Mouse (Mus musculus) heart, postnatal 0 days (tissue): ENCODE results near the gene Morn1. TPM values are rescaled to one million over a fixed set of nuclear protein-coding genes. Genes with fewer than 3 reads are reported as not detected.

Experiments used
- ATAC-seq: fragments of 200-750 bp; cut with Nextera tagmentation; 2 replicates; pipeline ENCODE4 v1.8.0; 2017; ENCODE audit warnings: low read depth, moderate number of reproducible peaks, moderate library complexity; ENCODE audit not compliant: insufficient read depth
- DNase-seq: peaks from one replicate; pipeline ENCODE4 v3.0.0-alpha.2; 2016; ENCODE audit warnings: low spot score
- H3K27ac ChIP-seq: fragments of 300-500 bp; sonication (generic); 2 replicates; pipeline ENCODE4 v1.5.1; 2014; ENCODE audit warnings: low read depth, mild to moderate bottlenecking
- H3K27me3 ChIP-seq: fragments of 300-500 bp; sonication (generic); 2 replicates; pipeline ENCODE4 v1.6.1; 2014; ENCODE audit warnings: low read length, mixed read lengths; ENCODE audit not compliant: control insufficient read depth, insufficient read depth
- H3K36me3 ChIP-seq: fragments of 300-500 bp; sonication (generic); replicated peaks from 2 replicates; pipeline ENCODE4 v1.6.1; 2014; ENCODE audit warnings: low read length, mixed read lengths; ENCODE audit not compliant: control insufficient read depth, insufficient read depth
- H3K4me1 ChIP-seq: fragments of 300-500 bp; sonication (generic); 2 replicates; pipeline ENCODE4 v1.6.1; 2014; ENCODE audit warnings: antibody characterized with exemption; ENCODE audit not compliant: control insufficient read depth, insufficient read depth
- H3K4me2 ChIP-seq: fragments of 300-500 bp; sonication (generic); 2 replicates; pipeline ENCODE4 v1.6.1; 2014; ENCODE audit warnings: low read depth, mild to moderate bottlenecking, low read length, moderate library complexity
- H3K4me3 ChIP-seq: fragments of 300-500 bp; sonication (generic); 2 replicates; pipeline ENCODE4 v1.5.1; 2014; ENCODE audit warnings: low read depth, low read length
- H3K9ac ChIP-seq: fragments of 300-500 bp; sonication (generic); replicated peaks from 2 replicates; pipeline ENCODE4 v1.6.1; 2014; ENCODE audit warnings: low read depth, low read length, mixed read lengths
- H3K9me3 ChIP-seq: fragments of 300-500 bp; sonication (generic); replicated peaks from 2 replicates; pipeline ENCODE4 v1.6.1; 2016; ENCODE audit warnings: low read length; ENCODE audit not compliant: control insufficient read depth
- CTCF ChIP-seq: IDR thresholded peaks from 2 replicates; pipeline ENCODE4 v1.5.1; 2016; ENCODE audit warnings: antibody characterized with exemption, control low read depth, low read depth
- EP300 ChIP-seq: IDR thresholded peaks from 2 replicates; pipeline ENCODE4 v1.6.1; 2016; ENCODE audit warnings: antibody characterized with exemption, low read depth
- WGBS: fragments of 180-500 bp; shearing (Covaris S2); extraction: QIAGEN DNeasy Blood & Tissue Kit; methylation state at CpG from one replicate; pipeline ENCODE4 v1.1.7; 2014; 5-methylcytosine and 5-hydroxymethylcytosine counted together
- polyA plus RNA-seq: library from polyadenylated mRNA; unstranded; fragments of >200 nt; fragmentation: Nextera tagmentation; extraction: Ambion mirVana; gene quantifications from 2 replicates; pipeline ENCODE4 v1.2.1, GENCODE M21; 2015
- total RNA-seq: library from RNA; depleted of rRNA; stranded (reverse); fragments of >200 nt; gene quantifications from 2 replicates; pipeline ENCODE4 v1.2.3, GENCODE M21; 2014; ENCODE audit warnings: low replicate concordance

The Morn1 gene
- total and polyA plus RNA-seq, 2 experiments from 2014 or later: 2.4 TPM; not detected in 1

DNA sequence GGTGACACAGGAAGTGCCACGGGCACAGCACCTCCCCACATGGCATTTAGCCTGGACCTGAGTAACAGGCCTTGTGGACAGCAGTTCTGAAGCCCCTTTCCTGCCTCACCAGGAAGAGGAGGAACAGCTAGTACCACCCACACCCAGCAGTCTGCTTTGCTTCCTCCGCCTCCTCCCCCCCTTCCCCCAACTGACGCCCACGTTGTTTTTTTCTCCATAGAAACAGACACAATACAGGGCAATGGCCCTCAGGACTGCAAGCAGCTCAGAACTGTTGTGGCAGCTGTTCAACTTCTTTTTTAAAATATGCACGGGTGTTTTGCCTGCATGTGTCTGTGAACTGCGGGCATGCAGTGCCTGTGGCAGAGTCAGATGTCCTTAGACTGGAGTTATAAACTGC, 91.9 kb downstream of the Morn1 start:
- peak; percentile 75 for ATAC-seq
- 5% methylated on average over 6 of the region's 6 CpGs for WGBS

DNA sequence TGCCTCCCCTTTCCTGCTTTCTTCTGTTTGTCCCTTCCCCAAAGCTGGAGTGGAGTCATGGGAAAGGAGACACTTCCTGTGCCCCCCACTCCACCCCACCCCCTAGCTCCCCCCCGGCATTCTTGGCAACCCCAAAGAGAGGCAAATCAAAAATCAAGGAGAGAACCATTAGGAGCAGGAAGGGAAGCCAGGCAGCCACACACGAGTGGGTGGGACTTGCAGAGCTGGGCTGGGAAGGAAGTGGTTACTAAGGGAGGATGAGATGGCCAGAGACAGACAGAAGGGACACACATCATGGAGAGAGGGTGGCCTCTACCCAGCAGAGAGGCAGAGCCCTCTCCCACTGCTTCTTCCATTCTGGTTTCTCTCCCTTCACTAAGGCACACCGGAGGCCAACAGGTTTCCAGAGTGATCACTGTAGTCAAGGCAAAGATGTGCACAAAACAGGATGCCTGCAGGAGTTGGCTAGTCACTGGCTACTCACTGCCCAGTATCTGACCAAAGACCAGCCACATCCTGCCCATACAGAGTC, 92.7 kb downstream of the Morn1 start:
- Histone ChIP-seq H3K27ac (peak overlapping the region; percentile 94), H3K9me3 (no peaks in the 10 kb centered on the region), H3K36me3 (no peaks in the 10 kb centered on the region), H3K4me2 (peak overlapping the region; percentile 52), H3K4me3 (peak overlapping the region; percentile 11), H3K9ac (peak overlapping the region; percentile 16; the same call in 1 of the 2 replicates), H3K4me1 (peaks cover 78% of the 10 kb centered on the region), H3K27me3 (no peaks in the 10 kb centered on the region)
- TF ChIP-seq CTCF: no peak
- TF ChIP-seq EP300: no peak
- peak; percentile 12; the same call in 1 of the 2 replicates for ATAC-seq
- peak; percentile 58 for DNase-seq
- WGBS: 25% methylated on average over 3 of the region's 3 CpGs

More for the DNA sequence above, 91.9 kb downstream of the Morn1 start:
- H3K9ac ChIP-seq: peak overlapping the region; percentile 23; the same call in 1 of the 2 replicates
- no peaks in the 10 kb centered on the region for H3K27me3 ChIP-seq
- peaks cover 78% of the 10 kb centered on the region for H3K4me1 ChIP-seq
- H3K4me3 ChIP-seq: peak overlapping the region; percentile 11
- H3K27ac ChIP-seq: peak overlapping the region; percentile 94
- no peaks in the 10 kb centered on the region for H3K9me3 ChIP-seq
- TF ChIP-seq EP300: no peak
- TF ChIP-seq CTCF: no peak
- H3K4me2 ChIP-seq: peak overlapping the region; percentile 52
- DNase-seq: peak; percentile 90
- no peaks in the 10 kb centered on the region for H3K36me3 ChIP-seq

DNA sequence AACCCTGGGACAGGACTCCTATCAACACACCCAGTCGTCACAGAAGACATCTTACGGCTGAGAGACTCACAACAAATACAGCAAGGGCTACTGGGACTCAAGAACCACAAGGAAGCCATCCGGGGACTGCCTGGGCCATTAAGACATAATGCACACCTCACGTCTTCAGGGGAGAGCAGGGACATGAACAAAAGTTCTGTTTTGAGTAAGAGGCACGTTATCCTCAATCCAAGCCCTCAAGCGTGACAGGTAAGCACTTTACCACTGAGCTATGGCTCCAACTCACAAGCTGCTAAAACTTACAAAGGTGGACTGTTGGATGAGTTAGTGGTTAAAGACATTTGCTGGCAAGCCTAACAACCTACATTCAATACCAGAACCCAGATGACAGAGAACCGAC, 96.8 kb downstream of the Morn1 start:
- DNase-seq: no peak
- 82% methylated on average over 7 of the region's 7 CpGs for WGBS
- no peak for ATAC-seq
- Histone ChIP-seq H3K9ac (no peak overlapping the region), H3K36me3 (no peaks in the 10 kb centered on the region), H3K4me2 (no peak overlapping the region), H3K4me1 (peaks cover 77% of the 10 kb centered on the region), H3K4me3 (no peak overlapping the region), H3K27me3 (no peaks in the 10 kb centered on the region), H3K9me3 (no peaks in the 10 kb centered on the region), H3K27ac (peak overlapping the region; percentile 61; the same call in 1 of the 2 replicates)
- TF ChIP-seq EP300: no peak
- no peak for TF ChIP-seq CTCF

DNA sequence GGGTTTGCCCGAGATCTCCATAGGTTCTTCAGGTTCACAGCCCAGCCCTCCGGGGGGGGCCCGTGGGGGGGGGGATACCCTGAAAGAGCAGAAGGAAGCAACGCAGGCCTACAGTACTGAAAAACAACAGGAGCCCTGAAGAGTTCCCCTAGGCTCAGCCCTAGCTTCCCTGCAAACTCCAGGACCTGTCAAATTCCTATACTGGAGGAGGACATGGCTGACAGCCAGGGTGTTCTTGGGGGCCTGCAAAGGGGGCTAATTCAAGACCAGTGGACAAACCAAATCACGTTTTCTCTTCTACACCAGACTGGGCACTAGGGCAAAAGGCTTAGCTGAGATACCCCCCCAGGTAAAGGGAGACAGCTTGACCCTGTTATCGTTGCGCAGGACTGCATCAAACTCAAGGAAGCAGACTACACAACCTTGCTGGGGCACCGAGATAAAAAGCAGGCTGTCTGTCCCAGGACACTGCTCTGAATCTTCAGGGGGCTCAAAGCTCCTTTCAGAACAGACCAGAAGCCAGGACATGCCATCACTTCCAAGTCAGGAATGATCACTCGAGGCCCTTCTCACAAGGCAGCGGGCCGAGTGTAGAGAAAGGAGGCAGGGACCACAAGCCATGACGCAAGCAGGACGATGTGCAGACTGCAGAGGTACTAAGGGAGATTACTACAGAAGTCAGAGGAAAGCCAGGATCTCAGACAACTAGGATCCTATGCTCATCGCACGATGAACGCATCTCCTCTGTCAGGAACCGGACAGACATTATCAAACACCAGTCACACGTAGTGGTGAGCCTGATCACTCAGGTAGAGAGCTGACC, 98.1 kb downstream of the Morn1 start:
- Histone ChIP-seq H3K27me3 (no peaks in the 10 kb centered on the region), H3K9me3 (no peaks in the 10 kb centered on the region), H3K9ac (no peak overlapping the region; the same call in 1 of the 2 replicates), H3K4me2 (peak overlapping the region; percentile 32), H3K4me1 (peaks cover 74% of the 10 kb centered on the region), H3K4me3 (no peak overlapping the region), H3K36me3 (no peaks in the 10 kb centered on the region), H3K27ac (peak overlapping the region; percentile 61)
- WGBS: 25% methylated on average over 18 of the region's 18 CpGs
- no peak for TF ChIP-seq EP300
- TF ChIP-seq CTCF: no peak
- ATAC-seq (peak; percentile 53), DNase-seq (peak; percentile 57)

DNA sequence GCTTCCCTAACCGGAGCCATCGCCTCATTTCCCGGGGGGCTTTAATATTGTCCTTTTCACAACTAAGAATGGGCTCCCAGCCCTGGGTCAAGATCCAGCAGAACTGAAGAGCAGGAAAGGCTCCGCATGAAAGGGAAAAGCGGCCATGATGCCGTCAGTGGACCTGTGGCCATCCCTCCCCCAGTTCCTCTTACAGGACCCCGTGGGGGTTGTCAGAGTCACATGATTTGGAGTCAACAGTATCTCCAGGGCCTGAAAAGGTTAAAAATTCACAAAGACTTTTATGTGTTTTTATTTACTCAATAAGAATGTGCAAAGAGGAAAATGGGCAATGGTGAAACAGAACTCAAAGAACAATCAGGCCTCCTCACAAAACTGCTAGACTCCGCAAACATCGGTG, 99.5 kb downstream of the Morn1 start:
- Histone ChIP-seq H3K4me2 (no peak overlapping the region), H3K4me1 (peaks cover 80% of the 10 kb centered on the region), H3K27ac (0 out of 2 replicates have a peak overlapping the region, but pooled peaks have one; percentile 61), H3K4me3 (no peak overlapping the region), H3K9ac (no peak overlapping the region), H3K36me3 (no peaks in the 10 kb centered on the region), H3K27me3 (no peaks in the 10 kb centered on the region), H3K9me3 (no peaks in the 10 kb centered on the region)
- ATAC-seq: no peak
- 83% methylated on average over 9 of the region's 9 CpGs for WGBS
- TF ChIP-seq EP300 (no peak), CTCF (no peak)
- no peak for DNase-seq
